Mouse (Mus musculus): ENCODE data around the gene Ncaph2. TPM values are rescaled to one million over a fixed set of nuclear protein-coding genes. Genes with fewer than 3 reads are reported as not detected.

Gene Ncaph2
- polyA plus RNA-seq, 1 experiment from 2014 or later, result 165 TPM

DNA sequence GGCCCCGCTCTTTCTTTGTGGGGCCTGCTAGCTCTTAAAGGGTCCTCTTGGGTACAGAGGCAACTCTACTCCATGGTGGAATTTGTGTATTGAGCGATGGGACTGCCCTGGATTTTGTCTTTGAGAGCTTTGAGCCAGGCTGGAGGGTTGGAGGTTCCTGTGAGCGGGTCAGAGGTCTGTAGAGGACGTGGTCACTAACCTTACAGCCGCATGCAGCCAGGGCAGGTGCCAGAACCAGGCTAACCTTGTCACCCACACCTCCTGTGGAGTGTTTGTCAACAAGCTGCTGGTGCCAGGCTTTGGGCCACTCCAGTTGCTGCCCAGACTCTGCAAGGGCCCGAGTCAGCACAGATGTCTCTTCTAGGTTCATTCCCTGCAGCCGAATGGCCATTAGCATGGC, 20.5 kb downstream of the Ncaph2 start:
- 83% methylated on average over 7 of the region's 7 CpGs for WGBS
- H3K27me3 ChIP-seq (ENCODE audit: insufficient read depth, low read length), result peaks cover 46% of the 10 kb centered on the region
- no peak overlapping the region for H3K27ac ChIP-seq (ENCODE audit: low read length)
- ATAC-seq (ENCODE audit: low FRiP score, low TSS enrichment), result no peak
- no peak overlapping the region for H3K9ac ChIP-seq (replicated peaks; ENCODE audit: low read length)
- H3K4me2 ChIP-seq (replicated peaks; ENCODE audit: low read depth, low read length), result no peak overlapping the region
- H3K4me1 ChIP-seq (ENCODE audit: insufficient read depth, low read length), result peaks cover 30% of the 10 kb centered on the region
- no peak overlapping the region for H3K4me3 ChIP-seq (ENCODE audit: low read length)
- H3K36me3 ChIP-seq (ENCODE audit: insufficient read depth, low read length), result peaks cover 14% of the 10 kb centered on the region
- H3K9me3 ChIP-seq (ENCODE audit: low read length), result no peaks in the 10 kb centered on the region

DNA sequence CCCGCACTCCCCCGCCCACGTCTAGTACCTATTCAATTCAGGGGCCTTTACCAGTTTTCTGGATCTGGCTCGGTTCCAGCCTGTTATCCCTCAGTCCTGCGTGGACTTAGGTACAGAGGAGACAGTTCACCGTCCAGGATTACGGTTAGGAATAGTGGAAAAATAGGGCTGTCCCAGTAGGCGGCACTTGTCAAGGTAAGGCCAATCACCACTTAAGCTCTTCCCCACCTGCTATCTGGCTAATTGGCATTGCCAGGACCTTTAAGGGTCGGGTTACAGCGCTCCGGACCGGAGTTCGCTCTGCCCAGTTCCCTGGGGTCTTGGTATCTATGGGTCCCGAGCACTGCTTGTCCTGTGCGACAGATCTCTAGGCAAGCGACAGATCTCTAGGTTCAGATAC, 21.4 kb downstream of the Ncaph2 start, which contains the start of gene Tymp:
TSS of gene Tymp (minus strand) at position 83 of the 400 bp plus-strand sequence.
- Histone ChIP-seq H3K4me2 (replicated peaks; ENCODE audit: low read depth, low read length) (peak within 1 kb of the TSS; percentile 26), H3K36me3 (ENCODE audit: insufficient read depth, low read length) (peaks cover 5% of the 10 kb centered on the region), H3K9ac (replicated peaks; ENCODE audit: low read length) (no peak within 1 kb of the TSS), H3K9me3 (ENCODE audit: low read length) (no peaks in the 10 kb centered on the region), H3K27ac (ENCODE audit: low read length) (no peak within 1 kb of the TSS), H3K4me3 (ENCODE audit: low read length) (peak within 1 kb of the TSS; percentile 13), H3K27me3 (ENCODE audit: insufficient read depth, low read length) (peaks cover 48% of the 10 kb centered on the region), H3K4me1 (ENCODE audit: insufficient read depth, low read length) (peaks cover 30% of the 10 kb centered on the region)
- WGBS, result 16% methylated on average over 16 of the region's 16 CpGs
- no peak for ATAC-seq (ENCODE audit: low FRiP score, low TSS enrichment)

DNA sequence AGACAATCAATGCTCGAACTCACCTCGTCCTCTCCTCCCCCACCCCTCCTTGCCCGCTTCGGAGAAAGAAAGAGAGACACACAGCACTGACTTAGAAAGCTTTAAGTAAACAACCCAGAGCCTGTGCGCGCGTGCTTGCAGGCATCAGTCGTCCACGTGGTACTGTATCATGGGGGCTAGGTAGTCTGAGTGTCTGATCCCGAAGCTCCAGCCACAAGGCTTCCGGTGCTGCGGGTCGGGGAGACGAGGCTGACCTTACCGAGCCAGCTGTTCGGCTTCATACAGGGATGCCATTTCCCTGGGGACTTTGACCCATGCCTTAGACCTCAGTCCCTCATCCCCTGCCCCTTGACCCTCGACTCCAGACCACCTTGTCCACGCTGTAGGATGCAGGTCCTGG, 21.8 kb downstream of the Ncaph2 start:
- no peak for ATAC-seq (ENCODE audit: low FRiP score, low TSS enrichment)
- H3K4me3 ChIP-seq (ENCODE audit: low read length), result peak overlapping the region; percentile 13
- H3K27me3 ChIP-seq (ENCODE audit: insufficient read depth, low read length), result peaks cover 48% of the 10 kb centered on the region
- H3K36me3 ChIP-seq (ENCODE audit: insufficient read depth, low read length), result peaks cover under 1% of the 10 kb centered on the region; the same call in 1 of the 2 replicates
- peaks cover 30% of the 10 kb centered on the region for H3K4me1 ChIP-seq (ENCODE audit: insufficient read depth, low read length)
- H3K9ac ChIP-seq (replicated peaks; ENCODE audit: low read length), result no peak overlapping the region
- H3K4me2 ChIP-seq (replicated peaks; ENCODE audit: low read depth, low read length), result peak overlapping the region; percentile 26
- H3K27ac ChIP-seq (ENCODE audit: low read length), result no peak overlapping the region
- 4% methylated on average over 18 of the region's 18 CpGs for WGBS
- no peaks in the 10 kb centered on the region for H3K9me3 ChIP-seq (ENCODE audit: low read length)

DNA sequence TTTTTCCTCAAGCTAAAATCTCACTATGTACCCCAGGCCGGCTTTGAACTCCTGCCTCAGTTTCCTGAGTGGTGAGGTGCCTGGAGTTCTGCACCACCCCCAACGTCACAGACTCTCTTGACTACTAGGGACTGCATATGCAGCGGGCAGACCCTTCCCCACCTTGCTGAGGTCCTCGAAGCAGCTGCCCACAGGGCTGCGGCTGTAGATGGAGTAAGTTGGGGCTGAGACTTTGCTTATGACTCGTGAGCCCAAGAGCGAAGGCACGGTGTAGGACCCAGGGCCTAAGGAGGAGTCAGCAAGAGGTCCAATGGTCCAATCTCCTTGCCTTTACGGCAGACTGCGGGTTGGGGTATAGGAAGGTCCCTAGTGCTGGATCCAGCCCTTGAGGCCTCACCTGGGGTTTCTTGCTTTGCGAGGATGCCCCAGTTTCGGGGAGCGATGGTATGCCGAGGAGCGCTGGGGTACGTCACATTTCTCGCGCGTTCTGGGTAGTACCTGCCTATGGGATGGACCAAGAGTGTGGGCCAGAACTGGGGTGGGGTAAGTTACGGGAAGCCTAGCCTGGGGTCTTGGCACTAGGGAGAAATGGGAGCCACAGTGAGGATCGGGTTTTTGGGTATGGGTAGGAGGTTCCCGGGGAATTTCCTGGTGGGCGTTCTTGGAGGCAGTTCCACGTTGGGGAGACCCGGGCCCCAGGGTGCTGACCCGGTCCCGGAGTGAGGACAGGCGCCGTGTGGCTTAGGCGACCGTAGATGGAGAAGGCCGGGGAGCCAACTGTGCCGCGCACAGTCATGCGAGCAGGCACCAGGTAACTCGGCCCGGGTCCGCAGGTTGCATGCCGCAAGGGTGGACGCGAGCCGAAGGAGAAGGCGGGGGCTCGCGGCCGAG, 22.7 kb downstream of the Ncaph2 start:
- Histone ChIP-seq H3K36me3 (ENCODE audit: insufficient read depth, low read length) (no peaks in the 10 kb centered on the region), H3K4me3 (ENCODE audit: low read length) (peak overlapping the region; percentile 49), H3K27ac (ENCODE audit: low read length) (no peak overlapping the region), H3K9ac (replicated peaks; ENCODE audit: low read length) (peak overlapping the region; percentile 63), H3K27me3 (ENCODE audit: insufficient read depth, low read length) (peaks cover 48% of the 10 kb centered on the region), H3K4me1 (ENCODE audit: insufficient read depth, low read length) (peaks cover 22% of the 10 kb centered on the region), H3K4me2 (replicated peaks; ENCODE audit: low read depth, low read length) (peak overlapping the region; percentile 82), H3K9me3 (ENCODE audit: low read length) (no peaks in the 10 kb centered on the region)
- WGBS, result 9% methylated on average over 46 of the region's 46 CpGs
- ATAC-seq (ENCODE audit: low FRiP score, low TSS enrichment), result no peak

DNA sequence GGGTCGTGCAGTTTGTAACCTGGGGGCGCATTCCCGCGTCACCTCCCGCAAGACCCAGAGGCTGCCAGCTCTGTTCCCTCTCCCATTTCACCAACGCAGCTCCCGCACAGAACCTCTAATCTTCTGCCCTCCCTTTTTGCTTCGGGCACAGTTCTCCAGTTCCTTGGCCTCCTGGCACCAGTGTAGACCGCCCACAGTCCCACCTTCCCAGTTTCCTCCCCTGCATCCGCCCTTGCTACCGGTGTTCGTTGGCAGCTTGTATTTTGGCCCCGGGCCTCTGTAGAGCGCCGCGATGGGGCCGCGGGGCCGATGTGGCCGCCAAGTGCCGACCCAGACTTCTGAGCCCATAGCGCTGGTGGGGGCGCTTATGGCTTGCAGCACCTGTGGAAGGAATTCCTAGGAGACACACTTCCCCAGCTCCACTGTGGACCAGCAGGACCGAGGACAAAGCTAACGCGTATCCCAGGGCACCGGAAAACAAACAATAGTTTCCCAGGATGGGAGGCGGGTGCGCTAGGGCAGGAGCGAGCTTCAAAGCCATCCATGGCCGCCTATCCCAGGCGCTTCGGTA, 23.4 kb downstream of the Ncaph2 start, which contains the start of gene Odf3b:
TSS of gene Odf3b (minus strand) at position 452 of the 571 bp plus-strand sequence.
- Histone ChIP-seq H3K27ac (ENCODE audit: low read length) (no peak within 1 kb of the TSS), H3K4me3 (ENCODE audit: low read length) (peak within 1 kb of the TSS; percentile 49), H3K27me3 (ENCODE audit: insufficient read depth, low read length) (peaks cover 48% of the 10 kb centered on the region), H3K4me2 (replicated peaks; ENCODE audit: low read depth, low read length) (peak within 1 kb of the TSS; percentile 82), H3K4me1 (ENCODE audit: insufficient read depth, low read length) (peaks cover 21% of the 10 kb centered on the region), H3K9me3 (ENCODE audit: low read length) (no peaks in the 10 kb centered on the region), H3K36me3 (ENCODE audit: insufficient read depth, low read length) (no peaks in the 10 kb centered on the region), H3K9ac (replicated peaks; ENCODE audit: low read length) (peak within 1 kb of the TSS; percentile 63)
- peak; percentile 4; the same call in 1 of the 2 replicates for ATAC-seq (ENCODE audit: low FRiP score, low TSS enrichment)
- under 1% methylated on average over 33 of the region's 33 CpGs for WGBS

DNA sequence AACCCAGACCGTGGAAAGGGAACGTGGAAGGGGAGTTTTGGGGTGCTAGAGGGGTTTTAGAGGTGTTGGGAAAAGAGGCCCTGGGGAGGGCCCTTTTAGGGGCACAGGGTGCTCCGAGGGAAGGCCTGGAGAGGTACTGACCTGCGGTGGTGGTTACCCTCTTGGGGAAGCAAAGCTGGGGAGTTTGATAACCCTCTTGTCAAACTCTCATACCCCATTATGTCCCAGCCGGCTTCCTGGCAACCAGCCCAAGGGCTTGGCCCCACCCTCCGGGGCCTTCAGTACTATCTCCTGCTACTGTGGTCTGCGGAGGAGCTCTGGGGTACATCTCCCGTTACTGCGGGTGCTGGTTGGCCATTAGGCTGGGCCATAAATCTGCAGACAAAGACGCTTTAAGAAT, 23.9 kb downstream of the Ncaph2 start:
- no peaks in the 10 kb centered on the region for H3K9me3 ChIP-seq (ENCODE audit: low read length)
- no peaks in the 10 kb centered on the region for H3K36me3 ChIP-seq (ENCODE audit: insufficient read depth, low read length)
- peaks cover 48% of the 10 kb centered on the region for H3K27me3 ChIP-seq (ENCODE audit: insufficient read depth, low read length)
- 8% methylated on average over 10 of the region's 10 CpGs for WGBS
- no peak for ATAC-seq (ENCODE audit: low FRiP score, low TSS enrichment)
- no peak overlapping the region for H3K27ac ChIP-seq (ENCODE audit: low read length)
- peaks cover 17% of the 10 kb centered on the region for H3K4me1 ChIP-seq (ENCODE audit: insufficient read depth, low read length)
- peak overlapping the region; percentile 82 for H3K4me2 ChIP-seq (replicated peaks; ENCODE audit: low read depth, low read length)
- peak overlapping the region; percentile 49 for H3K4me3 ChIP-seq (ENCODE audit: low read length)
- no peak overlapping the region; the same call in 1 of the 2 replicates for H3K9ac ChIP-seq (replicated peaks; ENCODE audit: low read length)

DNA sequence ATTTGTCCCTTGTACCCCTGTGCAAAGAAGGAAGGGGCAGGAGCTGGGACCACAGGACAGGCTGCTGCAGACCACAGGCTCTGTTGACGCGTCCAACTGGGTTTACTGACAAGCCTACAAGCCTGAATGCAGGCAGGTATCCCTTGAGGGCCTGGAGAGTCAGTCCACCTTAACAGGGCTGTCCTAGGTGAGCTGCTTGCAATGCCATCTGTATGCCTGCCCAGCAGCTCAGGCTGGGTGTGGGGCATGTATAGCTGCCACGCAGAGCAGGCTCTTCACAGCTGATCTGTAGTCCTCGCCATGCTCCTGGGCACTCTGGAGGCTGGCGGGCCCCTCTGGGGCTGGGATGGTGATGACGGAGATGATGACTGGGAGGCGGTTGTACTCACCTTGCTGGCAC, 29.1 kb downstream of the Ncaph2 start, which contains the start of gene Klhdc7b:
TSS of gene Klhdc7b (plus strand) at position 301 of the 400 bp plus-strand sequence.
- peaks cover under 1% of the 10 kb centered on the region; the same call in 1 of the 2 replicates for H3K4me1 ChIP-seq (ENCODE audit: insufficient read depth, low read length)
- H3K9ac ChIP-seq (replicated peaks; ENCODE audit: low read length), result no peak within 1 kb of the TSS
- WGBS, result 86% methylated on average over 7 of the region's 7 CpGs
- H3K27ac ChIP-seq (ENCODE audit: low read length), result no peak within 1 kb of the TSS
- peaks cover 11% of the 10 kb centered on the region for H3K27me3 ChIP-seq (ENCODE audit: insufficient read depth, low read length)
- no peaks in the 10 kb centered on the region for H3K9me3 ChIP-seq (ENCODE audit: low read length)
- no peaks in the 10 kb centered on the region for H3K36me3 ChIP-seq (ENCODE audit: insufficient read depth, low read length)
- 0 out of 2 replicates have a peak, but pooled peaks have one; percentile 9 for ATAC-seq (ENCODE audit: low FRiP score, low TSS enrichment)
- no peak within 1 kb of the TSS for H3K4me2 ChIP-seq (replicated peaks; ENCODE audit: low read depth, low read length)
- no peak within 1 kb of the TSS for H3K4me3 ChIP-seq (ENCODE audit: low read length)

DNA sequence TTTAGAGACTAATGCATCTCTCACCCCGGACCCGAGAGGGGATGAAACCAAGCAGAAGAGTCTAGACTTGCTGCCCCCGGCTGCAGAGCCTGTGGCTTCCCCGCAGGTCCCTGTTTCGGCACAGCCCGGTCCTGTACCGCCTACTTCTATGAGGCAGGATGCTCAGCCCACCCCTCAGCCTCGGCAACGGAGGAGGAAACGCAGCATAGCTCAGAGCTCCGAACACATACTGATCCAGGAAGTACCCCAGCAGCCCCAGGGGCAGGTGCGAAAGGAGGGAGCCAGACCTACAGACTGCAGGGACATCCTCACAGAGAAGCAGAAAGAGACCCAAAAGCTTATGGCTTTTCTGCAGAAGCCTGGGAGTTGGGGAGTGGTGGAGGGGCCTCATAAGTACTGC, 31.6 kb downstream of the Ncaph2 start:
- 44% methylated on average over 12 of the region's 12 CpGs for WGBS
- no peak for ATAC-seq (ENCODE audit: low FRiP score, low TSS enrichment)

DNA sequence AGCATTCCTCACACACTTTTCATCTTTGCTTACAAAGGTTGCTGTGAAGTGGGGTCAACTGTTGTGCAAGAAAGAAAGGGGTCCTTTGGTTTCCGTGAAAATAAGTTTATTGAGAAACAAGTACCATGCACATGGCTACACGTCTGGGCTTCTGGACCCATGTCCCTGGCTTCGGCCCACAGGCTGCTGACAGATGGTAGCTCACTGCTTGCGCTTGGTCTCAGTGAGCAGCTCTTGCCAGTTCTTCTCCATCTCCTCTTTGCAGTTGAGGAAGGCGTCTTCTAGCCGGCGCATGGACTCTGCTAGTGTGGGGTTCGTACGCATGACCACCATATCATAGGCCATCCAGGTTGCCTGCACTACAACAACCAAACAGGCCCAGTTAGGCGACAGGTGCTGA, 34.6 kb downstream of the Ncaph2 start:
- Histone ChIP-seq H3K9ac (replicated peaks; ENCODE audit: low read length) (no peak overlapping the region), H3K9me3 (ENCODE audit: low read length) (no peaks in the 10 kb centered on the region), H3K36me3 (ENCODE audit: insufficient read depth, low read length) (no peaks in the 10 kb centered on the region), H3K27me3 (ENCODE audit: insufficient read depth, low read length) (no peaks in the 10 kb centered on the region), H3K4me3 (ENCODE audit: low read length) (no peak overlapping the region), H3K27ac (ENCODE audit: low read length) (no peak overlapping the region), H3K4me1 (ENCODE audit: insufficient read depth, low read length) (no peaks in the 10 kb centered on the region), H3K4me2 (replicated peaks; ENCODE audit: low read depth, low read length) (no peak overlapping the region)
- ATAC-seq (ENCODE audit: low FRiP score, low TSS enrichment), result no peak
- 94% methylated on average over 10 of the region's 10 CpGs for WGBS

More for the DNA sequence above, 31.6 kb downstream of the Ncaph2 start:
- Histone ChIP-seq H3K9me3 (ENCODE audit: low read length) (no peaks in the 10 kb centered on the region), H3K27ac (ENCODE audit: low read length) (no peak overlapping the region), H3K36me3 (ENCODE audit: insufficient read depth, low read length) (no peaks in the 10 kb centered on the region), H3K4me3 (ENCODE audit: low read length) (no peak overlapping the region), H3K4me2 (replicated peaks; ENCODE audit: low read depth, low read length) (no peak overlapping the region), H3K9ac (replicated peaks; ENCODE audit: low read length) (no peak overlapping the region), H3K27me3 (ENCODE audit: insufficient read depth, low read length) (no peaks in the 10 kb centered on the region), H3K4me1 (ENCODE audit: insufficient read depth, low read length) (no peaks in the 10 kb centered on the region)
